Mouse (Mus musculus) mouse trophoblast stem cell (cell line): ENCODE data around the gene Senp7.
"Not testable (repeated sequence)": the region's sequence is repeated elsewhere in the genome, so short reads cannot be mapped to it uniquely, and the experiment has no call there.

Experiments used
- in situ Hi-C, 2 experiments: fragments of 300-500 bp; cut with MseI, MboI; formaldehyde crosslinking; loops; 2 replicates in 1 of 2; 3 replicates in 1 of 2; pipeline ENCODE4 v1.15.1; 2025

The Senp7 gene

DNA sequence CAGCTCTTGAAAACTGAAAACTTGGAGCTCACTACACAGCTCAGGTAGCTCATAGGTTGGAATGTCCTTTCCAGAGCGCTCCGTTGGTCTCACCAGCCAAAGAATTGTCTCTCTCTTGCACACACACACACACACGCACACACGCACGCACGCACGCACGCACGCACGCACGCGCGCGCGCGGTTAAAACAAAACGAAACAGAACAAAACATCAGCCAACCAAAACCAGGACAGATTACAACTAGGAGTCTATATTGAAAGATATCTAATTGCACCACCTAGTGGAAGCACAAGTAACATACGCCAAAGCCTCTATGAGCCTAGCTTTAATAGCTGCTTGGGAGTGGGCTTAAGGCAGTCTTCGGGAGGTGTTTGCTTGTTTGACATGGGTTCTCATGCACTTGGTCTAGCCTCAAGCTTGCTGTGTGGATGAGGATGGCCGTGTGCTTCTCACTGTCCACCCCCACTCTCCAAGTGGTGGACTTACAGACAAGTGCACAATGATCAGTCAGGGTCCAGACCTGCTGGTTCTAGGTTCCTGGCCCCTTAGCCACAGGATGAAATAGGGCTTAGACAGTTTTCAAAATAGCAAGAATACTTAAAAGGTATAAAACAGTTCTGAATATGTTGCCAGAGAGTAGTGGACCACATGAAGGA lies 16.3 kb downstream of the Senp7 start:
- in situ Hi-C loops: loop anchor here in 1 of 2 experiments (10.0 kb wide), 1 partner anchor 120 kb away; no protein-coding TSS in a partner anchor

DNA sequence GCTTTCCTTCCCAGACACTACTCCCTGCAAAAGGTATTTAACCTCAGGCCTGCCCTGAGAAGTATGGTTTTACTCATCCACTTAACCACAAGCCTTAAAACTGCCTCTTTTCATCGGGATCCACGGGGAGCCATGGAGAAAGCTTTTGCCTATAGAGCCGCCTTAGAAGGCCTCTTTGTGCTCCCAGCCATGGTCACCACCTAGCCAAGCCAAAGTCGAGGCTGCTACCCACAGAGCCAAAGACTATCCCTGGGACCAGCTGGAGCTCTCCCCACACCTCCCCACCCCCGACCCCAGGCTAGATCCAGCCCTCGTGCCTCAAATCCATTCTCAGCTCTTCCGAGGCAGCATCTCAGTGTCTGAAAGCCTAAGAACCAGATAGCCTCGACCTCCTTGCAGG lies 18.0 kb downstream of the Senp7 start:
- in situ Hi-C loops: loop anchor here in 1 of 2 experiments (10.0 kb wide), 1 partner anchor 121 kb away; no protein-coding TSS in a partner anchor

- in situ Hi-C loops: loop anchor here in 1 of 2 experiments (10.0 kb wide), 1 partner anchor 124 kb away; no protein-coding TSS in a partner anchor
Observed at GRCm38 (mm10) chr16:56068523-56069070, 20.5 kb downstream of the Senp7 start.

DNA sequence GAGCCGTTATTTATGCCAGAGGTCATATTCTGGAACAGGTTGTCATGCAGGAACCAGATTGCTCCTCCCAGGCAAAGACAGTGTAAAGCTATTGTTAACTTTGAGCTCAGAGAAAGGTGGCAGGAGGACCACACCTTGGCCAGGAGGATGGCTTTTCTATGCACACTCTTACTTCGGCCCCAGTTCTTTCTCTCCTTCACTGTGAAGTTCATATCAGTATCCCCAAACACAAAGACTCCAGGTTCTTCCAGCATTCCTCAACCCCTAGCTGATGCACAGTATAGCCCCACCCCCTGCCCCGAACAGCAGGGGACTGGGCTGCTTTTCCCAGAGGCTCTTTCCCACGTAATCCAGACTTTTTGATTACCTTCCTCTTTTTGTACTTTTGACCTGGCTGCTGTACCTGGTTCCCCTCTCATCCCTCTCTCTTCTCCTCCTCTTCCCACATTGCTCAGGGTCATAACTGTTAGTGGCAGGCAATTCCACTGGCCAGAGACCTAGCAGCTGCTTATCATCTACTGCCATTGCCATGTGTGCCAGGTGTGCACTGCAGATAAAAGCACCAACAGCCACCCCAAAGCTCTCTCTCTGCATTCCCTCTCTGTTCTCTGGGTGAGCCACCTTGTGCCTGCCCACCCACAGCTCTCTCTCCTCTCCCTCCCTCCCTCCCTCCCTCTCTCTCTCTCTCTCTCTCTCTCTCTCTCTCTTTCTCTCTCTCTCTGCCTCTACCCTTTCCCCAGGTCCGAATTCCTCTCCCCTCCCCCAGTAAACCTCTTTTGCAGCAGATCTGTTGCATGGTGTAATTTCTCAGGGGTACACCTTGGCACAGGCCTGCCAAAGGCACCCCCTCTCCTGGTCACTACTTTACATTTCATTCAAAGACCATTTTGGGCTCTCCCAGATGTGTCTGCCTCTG lies 23.4 kb downstream of the Senp7 start:
- in situ Hi-C loops: loop anchor here in 1 of 2 experiments (10.0 kb wide), 1 partner anchor 57 kb away; no protein-coding TSS in a partner anchor

GRCm38 (mm10) chr16:56072533-56072932 lies 24.4 kb downstream of the Senp7 start:
- in situ Hi-C loops: loop anchor here in 1 of 2 experiments (10.0 kb wide), 1 partner anchor 58 kb away; no protein-coding TSS in a partner anchor

GRCm38 (mm10) chr16:56073150-56073549 lies 25.0 kb downstream of the Senp7 start:
- in situ Hi-C loops: loop anchor here in 1 of 2 experiments (10.0 kb wide), 1 partner anchor 58 kb away; no protein-coding TSS in a partner anchor

GRCm38 (mm10) chr16:56074122-56074521 lies 26.0 kb downstream of the Senp7 start:
- in situ Hi-C loops: loop anchor here in 1 of 2 experiments (10.0 kb wide), 1 partner anchor 59 kb away; no protein-coding TSS in a partner anchor

- in situ Hi-C loops: loop anchor here in 1 of 2 experiments (10.0 kb wide), 1 partner anchor 60 kb away; no protein-coding TSS in a partner anchor
Observed at GRCm38 (mm10) chr16:56074565-56074964, 26.4 kb downstream of the Senp7 start.

- in situ Hi-C loops: loop anchor here in 1 of 2 experiments (10.0 kb wide), 1 partner anchor 61 kb away; no protein-coding TSS in a partner anchor
Observed at GRCm38 (mm10) chr16:56075222-56076111, 27.3 kb downstream of the Senp7 start.

GRCm38 (mm10) chr16:56076121-56076869 lies 28.2 kb downstream of the Senp7 start:
- in situ Hi-C loops: loop anchor here in 1 of 2 experiments (10.0 kb wide), 1 partner anchor 61 kb away; no protein-coding TSS in a partner anchor

DNA sequence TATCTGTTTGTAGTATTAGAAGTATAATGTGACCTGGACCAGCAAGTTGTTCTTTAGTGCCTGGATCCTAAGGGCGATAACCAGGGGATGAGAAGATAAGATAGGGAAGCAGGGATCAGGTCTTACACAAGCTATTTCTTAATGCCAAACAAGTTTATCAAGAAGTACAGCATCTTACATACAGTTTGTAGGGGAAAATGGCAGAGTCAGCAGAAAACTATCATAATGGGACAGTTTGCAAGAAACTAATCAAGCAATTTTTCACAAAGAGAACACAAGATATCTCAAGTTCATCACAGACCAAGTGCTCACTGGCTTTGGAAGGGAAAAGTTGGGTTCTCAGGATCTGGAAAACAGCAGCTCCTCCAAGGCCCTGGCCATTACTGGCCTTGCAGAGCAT lies 31.3 kb downstream of the Senp7 start:
- in situ Hi-C loops: loop anchor here in 1 of 2 experiments (10.0 kb wide), 1 partner anchor 65 kb away; no protein-coding TSS in a partner anchor

GRCm38 (mm10) chr16:56081691-56082090 lies 33.6 kb downstream of the Senp7 start:
- in situ Hi-C loops: no loop called here

DNA sequence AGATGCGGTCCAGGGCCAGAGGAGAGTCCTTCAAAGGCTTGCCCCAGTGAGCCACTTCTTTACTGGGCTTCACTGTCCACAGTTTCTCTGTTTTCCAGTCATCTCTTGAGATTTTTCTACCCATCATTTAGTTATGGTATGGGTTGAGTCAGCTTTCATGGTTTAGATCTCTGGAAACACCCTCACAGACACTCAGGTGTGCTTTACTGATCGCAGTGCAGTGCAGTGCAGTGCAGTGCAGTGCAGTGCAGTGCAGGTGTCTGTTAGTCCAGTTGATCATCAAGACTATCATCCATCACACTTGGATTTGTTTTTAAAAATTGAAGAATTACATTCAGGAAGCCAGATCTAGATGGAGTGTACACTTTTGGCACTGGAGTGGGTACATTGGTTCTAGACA lies 38.2 kb downstream of the Senp7 start:
- in situ Hi-C loops: no loop called here

- in situ Hi-C loops: no loop called here
Observed at GRCm38 (mm10) chr16:56090385-56090784, 42.2 kb downstream of the Senp7 start.

- in situ Hi-C loops: not testable (repeated sequence)
Observed at GRCm38 (mm10) chr16:56096401-56097018, 48.4 kb downstream of the Senp7 start.

- in situ Hi-C loops: no loop called here
Observed at GRCm38 (mm10) chr16:56115706-56116105, 67.6 kb downstream of the Senp7 start.

DNA sequence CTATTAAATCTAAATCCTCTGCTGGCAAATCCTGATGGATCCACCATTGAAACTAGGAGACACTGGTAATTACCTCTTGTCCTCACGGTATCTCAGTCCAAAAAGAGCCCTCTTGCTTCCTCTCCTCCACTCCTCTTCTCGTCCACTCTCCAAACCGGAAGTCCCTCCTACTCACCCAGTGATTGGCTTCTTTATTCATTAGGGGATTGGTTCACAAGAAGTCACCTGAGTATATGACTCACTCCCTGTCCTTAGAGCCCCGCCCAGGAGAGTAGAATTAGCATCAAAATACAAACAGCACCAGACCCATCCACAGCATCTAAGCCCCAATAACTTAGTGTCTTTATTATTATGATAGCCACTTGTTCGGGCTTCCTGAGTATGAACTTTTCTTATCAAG lies 68.0 kb downstream of the Senp7 start:
- in situ Hi-C loops: no loop called here

DNA sequence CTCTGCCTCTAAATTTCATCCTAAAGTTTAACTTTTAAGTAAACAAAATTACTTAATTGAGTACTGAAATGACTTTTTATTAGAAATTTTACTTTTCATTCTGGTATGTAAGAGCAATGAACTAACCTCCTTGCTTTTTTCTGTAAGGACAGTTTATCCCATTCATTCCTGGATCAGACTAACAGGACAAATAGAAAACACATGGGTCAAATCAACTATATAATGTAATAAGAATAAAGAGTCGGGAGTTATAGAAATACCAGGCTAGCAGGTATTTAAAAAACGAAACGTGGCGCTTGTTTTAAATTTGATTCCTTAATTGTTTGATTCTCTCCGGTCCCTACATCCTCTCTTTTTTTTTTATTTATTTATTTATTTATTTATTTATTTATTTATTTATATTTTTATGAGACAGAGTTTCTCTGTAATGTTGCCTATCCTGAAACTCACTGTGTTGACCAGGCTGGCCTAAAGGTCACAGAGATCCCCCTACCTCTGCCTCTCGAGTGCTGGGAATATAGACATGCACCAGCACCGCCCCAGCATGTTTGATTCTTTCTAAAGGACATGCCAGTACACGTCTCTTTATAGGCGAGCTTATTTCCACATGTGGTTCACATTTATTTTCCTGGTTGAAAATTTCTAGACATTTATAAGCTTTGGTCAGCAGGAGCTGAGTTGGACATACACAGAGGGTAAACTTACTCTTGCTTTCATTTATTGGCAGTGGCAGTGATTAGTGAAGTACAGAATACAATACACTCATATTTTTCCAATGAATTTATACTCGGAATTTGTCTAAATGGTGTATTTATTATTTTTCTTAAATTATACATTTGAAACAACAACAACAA lies 69.4 kb downstream of the Senp7 start:
- in situ Hi-C loops: no loop called here
